ENCODE assay signal across 21 mouse cellular contexts in genomic region chr7:107675224-107675623, GRCm38 (mm10). TPM values are rescaled to one million over a fixed set of nuclear protein-coding genes. Genes with fewer than 3 reads are reported as not detected.
"Had no signal": no experiment of that assay in that cellular context is flagged by ENCODE, and none has a peak within 500 bp of the region (broad histone marks: within the 10 kb centered on the region; RNA-seq: fewer than 3 reads in every experiment).

No protein-coding gene starts in this region.

- H3K27me3 ChIP-seq: limb, embryonic 12.5 days had no signal

- H3K9ac ChIP-seq: limb, embryonic 12.5 days; liver, embryonic 14.5 days; neural tube, embryonic 15.5 days had no signal

- H3K36me3 ChIP-seq: limb, embryonic 12.5 days; midbrain, embryonic 10.5 days; neural tube, embryonic 15.5 days had no signal

- H3K27ac ChIP-seq: kidney, postnatal 0 days; limb, embryonic 12.5 days; liver, embryonic 14.5 days; midbrain, embryonic 10.5 days; neural tube, embryonic 15.5 days had no signal

- H3K4me2 ChIP-seq: limb, embryonic 12.5 days; neural tube, embryonic 15.5 days had no signal

- DNase-seq: kidney, postnatal 36 days; layer of hippocampus, adult 9-11 months; layer of hippocampus, postnatal 36 days; lung, adult 18-20 months; midbrain, embryonic 14.5 days; right cerebral cortex, adult 18-20 months; right cerebral cortex, postnatal 25 days; thymus, postnatal 36 days had no signal

- H3K4me3 ChIP-seq: limb, embryonic 12.5 days; midbrain, embryonic 10.5 days; myocyte; neural tube, embryonic 15.5 days had no signal

- H3K9me3 ChIP-seq: limb, embryonic 12.5 days; midbrain, embryonic 10.5 days; neural tube, embryonic 15.5 days had no signal

- H3K4me1 ChIP-seq: neural tube, embryonic 15.5 days had no signal

RNA-seq across cellular contexts. Expression of gene 5330417H12Rik, which starts 50.3 kb away (rescaled TPM):
- total RNA-seq: layer of hippocampus, adult 18-20 months; layer of hippocampus, postnatal 36 days; left cerebral cortex, adult 8-10 months; left cerebral cortex, postnatal 25 days; liver, adult 2 months had no signal
- polyA plus RNA-seq: kidney, postnatal 0 days; limb, embryonic 12.5 days; liver, adult 2 months; liver, embryonic 14.5 days; lung, embryonic 16.5 days; midbrain, embryonic 10.5 days; midbrain, embryonic 14.5 days; myocyte; neural tube, embryonic 11.5 days; neural tube, embryonic 15.5 days; thymus, postnatal 0 days had no signal
